Mouse (Mus musculus) heart, embryonic 16.5 days (tissue): ENCODE measurements around the gene Xkr8. TPM values are rescaled to one million over a fixed set of nuclear protein-coding genes. Genes with fewer than 3 reads are reported as not detected.

ENCODE experiments used
- ATAC-seq: fragments of 200-750 bp; cut with Nextera tagmentation; replicated peaks from 2 replicates; pipeline ENCODE4 v1.8.0; 2017; ENCODE audit warnings: moderate number of reproducible peaks; ENCODE audit not compliant: insufficient read depth, low FRiP score; ENCODE audit errors: extremely low read depth
- H3K27ac ChIP-seq: fragments of 300-500 bp; sonication (generic); 2 replicates; pipeline ENCODE4 v1.5.1; 2014; ENCODE audit warnings: mild to moderate bottlenecking, low read length, control low read depth, moderate library complexity
- H3K27me3 ChIP-seq: fragments of 300-500 bp; sonication (generic); 2 replicates; pipeline ENCODE4 v1.6.1; 2014; ENCODE audit warnings: low read length, mixed read lengths; ENCODE audit not compliant: control insufficient read depth, insufficient read depth
- H3K36me3 ChIP-seq: fragments of 300-500 bp; sonication (generic); 2 replicates; pipeline ENCODE4 v1.6.1; 2014; ENCODE audit not compliant: control insufficient read depth, insufficient read depth
- H3K4me1 ChIP-seq: fragments of 300-500 bp; sonication (generic); 2 replicates; pipeline ENCODE4 v1.6.1; 2014; ENCODE audit warnings: low read length, mixed read lengths; ENCODE audit not compliant: control insufficient read depth, insufficient read depth
- H3K4me2 ChIP-seq: fragments of 300-500 bp; sonication (generic); 2 replicates; pipeline ENCODE4 v1.6.1; 2014; ENCODE audit warnings: low read depth, mild to moderate bottlenecking, control low read depth, low read length
- H3K4me3 ChIP-seq: fragments of 300-500 bp; sonication (generic); 2 replicates; pipeline ENCODE4 v1.5.1; 2014; ENCODE audit warnings: mild to moderate bottlenecking, control low read depth, low read length
- H3K9ac ChIP-seq: fragments of 300-500 bp; sonication (generic); 2 replicates; pipeline ENCODE4 v1.6.1; 2014; ENCODE audit warnings: low read length, control low read depth
- H3K9me3 ChIP-seq: fragments of 300-500 bp; sonication (generic); replicated peaks from 2 replicates; pipeline ENCODE4 v1.6.1; 2016; ENCODE audit warnings: low read length; ENCODE audit not compliant: control insufficient read depth
- WGBS: fragments of 180-500 bp; shearing (Covaris S2); extraction: QIAGEN DNeasy Blood & Tissue Kit; methylation state at CpG from one replicate; pipeline ENCODE4 v1.1.7; 2014; 5-methylcytosine and 5-hydroxymethylcytosine counted together
- polyA plus RNA-seq: library from polyadenylated mRNA; unstranded; fragments of >200 nt; fragmentation: Nextera tagmentation; extraction: Ambion mirVana; gene quantifications from 2 replicates; pipeline ENCODE4 v1.2.1, GENCODE M21; 2015

Gene Xkr8
- polyA plus RNA-seq, 1 experiment from 2014 or later, result 2.9 TPM

DNA sequence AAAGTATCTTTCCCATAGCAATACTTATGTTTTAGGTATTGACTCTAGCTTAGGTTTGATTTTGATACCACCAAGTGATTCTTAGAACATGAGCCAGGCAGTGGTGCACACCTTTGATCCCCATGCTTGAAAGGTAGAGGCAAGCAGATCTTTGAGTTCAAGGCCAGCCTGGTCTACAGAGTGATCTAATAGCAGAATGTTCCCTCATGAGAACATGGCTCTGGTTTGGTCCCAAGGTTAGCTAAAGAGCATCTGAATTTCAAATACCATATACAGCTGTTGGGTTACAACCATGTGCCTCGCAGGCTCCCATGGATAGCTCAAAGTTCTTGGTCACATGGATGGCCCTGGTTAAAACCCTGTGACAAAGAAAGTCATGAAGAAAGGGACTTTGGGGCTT, 14.1 kb downstream of the Xkr8 start:
- no peak overlapping the region for H3K27ac ChIP-seq
- H3K4me1 ChIP-seq, result no peaks in the 10 kb centered on the region
- H3K9me3 ChIP-seq, result no peaks in the 10 kb centered on the region
- H3K9ac ChIP-seq, result no peak overlapping the region
- H3K4me2 ChIP-seq, result no peak overlapping the region
- ATAC-seq, result no peak
- H3K4me3 ChIP-seq, result no peak overlapping the region
- peaks cover 31% of the 10 kb centered on the region for H3K36me3 ChIP-seq
- 88% methylated on average over 1 of the region's 1 CpGs for WGBS
- H3K27me3 ChIP-seq, result no peaks in the 10 kb centered on the region

DNA sequence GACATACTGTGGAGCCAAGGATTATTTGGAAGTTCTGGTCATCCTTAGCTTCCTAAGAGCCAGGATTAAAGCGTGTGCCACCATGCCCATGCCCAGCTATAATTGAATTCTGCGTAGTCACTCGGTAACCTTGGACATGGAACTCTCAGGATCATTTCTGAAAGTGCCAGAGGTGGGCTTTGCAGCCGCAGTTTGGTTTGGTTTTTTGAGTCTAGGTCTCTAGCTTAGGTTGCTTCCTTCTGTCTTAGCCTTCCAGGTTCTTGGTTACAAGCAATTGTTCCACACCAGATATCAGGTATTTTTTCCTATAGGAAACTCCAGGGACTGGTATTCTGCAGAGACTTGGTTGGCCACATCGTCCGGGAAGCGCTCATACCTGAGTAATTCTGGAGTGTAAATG, 19.2 kb downstream of the Xkr8 start:
- ATAC-seq, result no peak
- Histone ChIP-seq H3K4me3 (no peak overlapping the region), H3K9me3 (no peaks in the 10 kb centered on the region), H3K36me3 (peaks cover 55% of the 10 kb centered on the region), H3K4me2 (no peak overlapping the region), H3K4me1 (no peaks in the 10 kb centered on the region), H3K27ac (no peak overlapping the region), H3K27me3 (no peaks in the 10 kb centered on the region), H3K9ac (no peak overlapping the region)
- 91% methylated on average over 7 of the region's 7 CpGs for WGBS

DNA sequence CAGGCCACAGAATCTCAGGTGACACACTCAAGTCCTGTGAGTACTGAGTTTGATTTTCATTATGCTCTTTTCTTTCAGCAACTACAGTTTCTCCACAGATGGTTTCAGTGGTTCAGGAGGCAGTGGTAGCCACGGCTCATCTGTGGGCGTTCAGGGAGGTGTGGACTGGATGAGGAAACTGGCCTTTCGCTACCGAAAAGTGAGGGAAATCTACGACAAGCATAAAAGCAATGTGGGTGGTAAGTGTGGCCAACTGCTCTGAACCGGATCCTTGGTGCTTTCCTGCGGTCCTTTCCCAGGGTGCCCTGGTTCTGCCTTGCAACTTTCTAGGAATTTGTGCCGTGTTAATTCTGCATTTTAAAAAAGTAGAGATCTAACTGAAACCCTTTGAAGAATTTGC, 25.5 kb downstream of the Xkr8 start:
- Histone ChIP-seq H3K27me3 (no peaks in the 10 kb centered on the region), H3K27ac (no peak overlapping the region), H3K9ac (no peak overlapping the region), H3K36me3 (peaks cover 68% of the 10 kb centered on the region), H3K4me3 (no peak overlapping the region), H3K9me3 (no peaks in the 10 kb centered on the region), H3K4me1 (no peaks in the 10 kb centered on the region), H3K4me2 (no peak overlapping the region)
- WGBS, result 98% methylated on average over 8 of the region's 8 CpGs
- ATAC-seq, result no peak

DNA sequence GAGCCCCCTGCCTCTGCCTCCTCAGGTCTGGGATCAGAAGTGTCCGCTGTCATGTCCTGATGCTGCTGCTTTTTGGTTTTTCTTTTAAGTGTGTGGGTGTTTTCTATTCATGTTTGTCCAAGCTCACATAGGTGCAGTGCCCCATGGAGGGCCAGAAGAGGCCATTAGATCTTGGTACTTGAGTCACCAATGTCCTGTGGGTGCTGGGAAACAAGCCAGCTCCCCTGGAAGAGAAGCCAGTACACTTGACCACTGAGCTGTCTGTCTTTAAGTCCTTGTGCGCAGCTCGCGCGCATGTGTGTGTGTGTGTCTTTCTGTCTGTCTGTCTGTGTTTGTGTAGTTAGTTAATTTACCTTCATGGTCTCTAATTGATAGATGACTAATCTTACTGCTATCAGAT, 30.3 kb downstream of the Xkr8 start:
- H3K9ac ChIP-seq, result no peak overlapping the region
- H3K27me3 ChIP-seq, result no peaks in the 10 kb centered on the region
- 97% methylated on average over 5 of the region's 5 CpGs for WGBS
- H3K36me3 ChIP-seq, result peaks cover 55% of the 10 kb centered on the region
- H3K9me3 ChIP-seq, result no peaks in the 10 kb centered on the region
- H3K27ac ChIP-seq, result no peak overlapping the region
- no peak overlapping the region for H3K4me3 ChIP-seq
- H3K4me1 ChIP-seq, result no peaks in the 10 kb centered on the region
- no peak for ATAC-seq
- H3K4me2 ChIP-seq, result no peak overlapping the region

DNA sequence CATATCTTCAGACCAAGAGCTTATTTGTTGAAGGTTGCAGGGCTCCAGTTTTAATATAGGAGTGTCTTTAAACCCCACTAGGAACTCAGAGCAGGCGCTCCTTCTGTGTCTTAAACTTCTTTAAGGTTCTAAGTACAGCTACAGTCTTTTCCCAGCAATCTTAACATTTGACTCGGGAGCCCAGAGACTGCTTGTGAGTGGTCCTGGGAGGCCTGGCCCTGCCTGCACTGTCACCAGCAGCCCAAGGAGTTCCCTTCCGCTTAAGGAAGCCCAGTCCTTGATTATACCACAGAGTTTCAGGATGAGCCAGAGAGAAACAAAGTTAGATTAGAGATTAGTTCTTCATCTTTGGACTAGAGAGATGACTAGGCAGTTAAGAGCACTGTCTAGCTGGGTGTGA, 39.0 kb downstream of the Xkr8 start:
- Histone ChIP-seq H3K4me3 (no peak overlapping the region), H3K4me2 (no peak overlapping the region), H3K27ac (no peak overlapping the region), H3K9ac (no peak overlapping the region), H3K9me3 (no peaks in the 10 kb centered on the region), H3K36me3 (peaks cover 44% of the 10 kb centered on the region), H3K27me3 (no peaks in the 10 kb centered on the region), H3K4me1 (no peaks in the 10 kb centered on the region)
- ATAC-seq, result no peak
- 84% methylated on average over 3 of the region's 3 CpGs for WGBS

DNA sequence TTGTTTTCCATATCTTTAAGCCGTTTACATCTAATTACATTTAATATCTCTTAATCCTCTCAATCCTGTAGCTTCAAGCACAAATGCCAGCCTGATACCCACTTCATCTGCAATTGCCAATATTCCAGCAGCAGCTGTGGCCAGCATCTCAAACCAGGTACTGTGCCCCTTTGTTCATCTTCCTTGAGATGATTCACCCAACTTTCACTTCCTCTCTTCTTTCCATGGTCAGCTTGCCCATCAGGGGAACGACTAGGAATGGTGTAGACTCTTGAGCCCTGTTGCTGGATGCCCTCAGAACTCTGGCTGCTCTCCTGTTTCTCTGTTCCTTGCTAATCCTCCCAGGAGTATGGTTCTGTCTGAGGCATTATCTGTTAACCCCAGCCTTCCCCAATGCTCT, 42.7 kb downstream of the Xkr8 start:
- H3K4me2 ChIP-seq, result no peak overlapping the region
- no peak overlapping the region for H3K4me3 ChIP-seq
- H3K9me3 ChIP-seq, result no peaks in the 10 kb centered on the region
- no peaks in the 10 kb centered on the region for H3K4me1 ChIP-seq
- peaks cover 32% of the 10 kb centered on the region for H3K36me3 ChIP-seq
- H3K9ac ChIP-seq, result no peak overlapping the region
- no peak for ATAC-seq
- no peak overlapping the region for H3K27ac ChIP-seq
- H3K27me3 ChIP-seq, result no peaks in the 10 kb centered on the region
- WGBS, result 70% methylated on average over 2 of the region's 2 CpGs

DNA sequence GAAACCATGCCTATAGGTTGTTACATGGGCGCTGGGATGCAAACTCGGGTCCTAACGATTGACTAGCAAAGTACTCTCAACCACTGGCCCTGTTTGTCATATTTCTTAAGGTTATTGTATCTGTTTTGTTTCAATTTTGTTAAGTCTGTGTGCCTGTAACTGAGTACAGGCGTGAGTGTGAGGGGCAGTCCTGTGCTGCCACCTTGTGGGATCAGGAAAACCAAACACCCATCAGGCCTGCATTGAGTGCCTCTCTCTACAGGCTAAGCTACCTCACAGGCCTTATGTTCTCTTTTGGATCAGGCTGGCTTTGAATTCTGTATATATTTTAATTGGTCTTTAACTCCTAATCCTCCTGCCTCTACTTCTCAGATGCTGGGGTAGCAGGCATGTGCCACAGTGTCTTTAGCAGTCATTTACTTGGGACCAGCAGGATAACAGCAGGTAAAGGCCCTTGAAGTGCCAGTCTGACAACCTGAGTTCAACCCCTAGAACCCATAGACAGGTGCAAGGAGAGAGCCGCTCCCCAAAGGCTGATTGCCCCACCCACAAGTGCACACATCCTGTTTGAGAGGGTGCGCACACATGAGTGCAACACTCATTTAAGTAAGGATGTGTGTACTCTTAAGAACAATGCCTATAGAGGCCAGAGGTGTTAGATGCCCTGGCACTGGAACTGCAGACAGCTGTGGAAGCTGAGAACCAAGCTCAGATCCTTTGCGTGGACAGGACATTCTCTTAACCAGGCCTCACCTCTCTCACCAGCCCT, 55.4 kb downstream of the Xkr8 start:
- ATAC-seq, result 0 out of 2 replicates have a peak, but pooled peaks have one; percentile 55
- WGBS, result 82% methylated on average over 7 of the region's 7 CpGs

More for the DNA sequence above, 55.4 kb downstream of the Xkr8 start:
- Histone ChIP-seq H3K27me3 (no peaks in the 10 kb centered on the region), H3K9me3 (no peaks in the 10 kb centered on the region), H3K9ac (no peak overlapping the region), H3K4me1 (no peaks in the 10 kb centered on the region), H3K4me3 (no peak overlapping the region), H3K27ac (no peak overlapping the region), H3K4me2 (no peak overlapping the region), H3K36me3 (peaks cover 21% of the 10 kb centered on the region)

Other genes with a start within 250 kb of the Xkr8 start
- 5.9 and 7.2 TPM in 2 replicates for gene Sesn2, start 222.0 kb downstream of the Xkr8 start, polyA plus RNA-seq
- 1,312 and 1,561 TPM in 2 replicates for gene Atpif1, start 198.9 kb downstream of the Xkr8 start, polyA plus RNA-seq
- gene Dnajc8, start 197.0 kb downstream of the Xkr8 start, polyA plus RNA-seq, result 98.5 and 117 TPM in 2 replicates
- 0.60 and 0.68 TPM in 2 replicates for gene Ptafr, start 168.5 kb downstream of the Xkr8 start, polyA plus RNA-seq
- gene Eya3, start 93.6 kb downstream of the Xkr8 start, polyA plus RNA-seq, result 21.1 and 22.4 TPM in 2 replicates
- 3.9 and 5.1 TPM in 2 replicates for gene Smpdl3b, start 24.7 kb upstream of the Xkr8 start, polyA plus RNA-seq
- 68.6 and 72.8 TPM in 2 replicates for gene Rpa2, start 35.8 kb upstream of the Xkr8 start, polyA plus RNA-seq
- gene Themis2, start 63.8 kb upstream of the Xkr8 start, polyA plus RNA-seq, result 1.2 and 1.9 TPM in 2 replicates
- gene Ppp1r8, start 110.6 kb upstream of the Xkr8 start, polyA plus RNA-seq, result 37.1 and 42.9 TPM in 2 replicates
- 53.5 and 56.9 TPM in 2 replicates for gene Stx12, start 152.0 kb upstream of the Xkr8 start, polyA plus RNA-seq
- 41.5 and 46.2 TPM in 2 replicates for gene Fam76a, start 190.0 kb upstream of the Xkr8 start, polyA plus RNA-seq
- 0.70 and 1.4 TPM in 2 replicates for gene Fgr, start 241.5 kb upstream of the Xkr8 start, polyA plus RNA-seq